Mouse (Mus musculus) erythroid progenitor cell, adult 5-6 weeks (primary cell): ENCODE data around the gene Dse. TPM values are rescaled to one million over a fixed set of nuclear protein-coding genes. Genes with fewer than 3 reads are reported as not detected.

Source experiments
- ATAC-seq: replicated peaks from 2 replicates; pipeline ENCODE4 v1.8.0; 2016; ENCODE audit warnings: moderate number of reproducible peaks, mild to moderate bottlenecking, moderate TSS enrichment, inconsistent platforms; ENCODE audit not compliant: poor library complexity, low FRiP score, severe bottlenecking
- total RNA-seq, 2 experiments: library from RNA; stranded (forward) in 1 of 2; stranded (reverse) in 1 of 2; fragments of 150-400 nt in 1 of 2; fragments of 186-747, 209-891 nt in 1 of 2; gene quantifications; 2 replicates each; pipeline versions ENCODE4 v1.2.3 to v1.2.4; 2015 to 2017; ENCODE audit warnings: low replicate concordance in 2 of 2

Dse gene
- total RNA-seq, 2 experiments from 2014 or later = 0.84 to 3.3 TPM

DNA sequence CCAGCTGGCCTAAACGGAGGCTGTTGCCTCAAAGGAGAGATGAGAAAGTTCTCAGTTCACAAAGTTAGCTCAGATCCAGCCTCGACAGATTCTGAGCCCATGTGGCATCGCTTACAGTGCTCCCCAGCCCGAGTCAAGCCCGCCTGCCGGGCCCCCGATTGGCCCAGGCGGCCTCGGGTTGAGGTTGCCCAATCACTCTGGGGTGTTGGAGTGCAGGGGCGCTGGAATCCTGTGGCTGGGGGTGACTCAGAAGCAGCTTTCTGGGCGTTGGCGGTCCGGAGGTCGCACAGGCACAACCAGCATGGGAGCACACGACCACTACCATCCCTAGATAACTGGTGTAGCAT, 1.1 kb downstream of the Dse start:
- ATAC-seq = no peak

DNA sequence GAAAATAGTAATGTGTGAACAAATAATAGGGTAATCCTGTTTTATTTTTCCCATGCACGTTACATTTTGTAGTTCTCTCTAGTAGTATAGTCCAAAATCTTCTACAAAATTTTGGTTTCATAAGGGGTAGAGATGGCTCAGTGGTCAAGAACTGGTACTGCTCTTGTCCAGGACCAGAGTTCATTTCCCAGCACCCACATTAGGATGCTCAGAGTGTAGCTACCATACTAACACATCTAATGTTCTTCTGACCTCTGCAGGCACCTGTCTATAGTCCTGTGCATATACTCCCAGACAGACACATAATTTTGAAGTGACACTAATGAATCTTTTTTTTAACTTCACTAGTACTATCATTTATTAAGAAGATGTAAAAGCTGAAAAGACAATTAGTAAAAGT, 1.7 kb downstream of the Dse start:
- ATAC-seq = no peak

GRCm38 (mm10) chr10:34200689-34201088, 6.8 kb downstream of the Dse start:
- no peak for ATAC-seq

- no peak for ATAC-seq
Measured at GRCm38 (mm10) chr10:34198574-34198973, 8.9 kb downstream of the Dse start.

- no peak for ATAC-seq
Measured at GRCm38 (mm10) chr10:34198061-34198460, 9.5 kb downstream of the Dse start.

- ATAC-seq = no peak
Measured at GRCm38 (mm10) chr10:34197269-34197668, 10.2 kb downstream of the Dse start.

GRCm38 (mm10) chr10:34194957-34195356, 12.6 kb downstream of the Dse start:
- ATAC-seq = no peak

DNA sequence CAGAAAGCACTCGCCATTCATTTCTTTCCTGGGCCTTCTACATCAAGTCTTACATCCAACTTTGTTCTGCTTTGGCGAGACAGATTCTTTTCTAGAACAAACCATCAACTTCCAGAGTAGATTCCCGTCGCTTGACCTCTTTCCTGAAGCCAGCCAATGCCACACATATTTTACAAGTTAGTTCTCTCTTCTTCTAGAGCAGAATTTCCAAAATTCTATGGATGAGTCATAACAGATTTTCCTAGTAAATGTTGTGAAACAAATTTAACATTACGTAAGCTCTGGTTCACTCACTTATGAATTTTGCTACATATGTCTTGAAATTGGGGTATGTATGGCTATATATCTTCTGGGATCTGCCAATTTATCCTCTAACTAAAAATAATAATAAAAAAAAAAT, 13.0 kb downstream of the Dse start:
- ATAC-seq = no peak

DNA sequence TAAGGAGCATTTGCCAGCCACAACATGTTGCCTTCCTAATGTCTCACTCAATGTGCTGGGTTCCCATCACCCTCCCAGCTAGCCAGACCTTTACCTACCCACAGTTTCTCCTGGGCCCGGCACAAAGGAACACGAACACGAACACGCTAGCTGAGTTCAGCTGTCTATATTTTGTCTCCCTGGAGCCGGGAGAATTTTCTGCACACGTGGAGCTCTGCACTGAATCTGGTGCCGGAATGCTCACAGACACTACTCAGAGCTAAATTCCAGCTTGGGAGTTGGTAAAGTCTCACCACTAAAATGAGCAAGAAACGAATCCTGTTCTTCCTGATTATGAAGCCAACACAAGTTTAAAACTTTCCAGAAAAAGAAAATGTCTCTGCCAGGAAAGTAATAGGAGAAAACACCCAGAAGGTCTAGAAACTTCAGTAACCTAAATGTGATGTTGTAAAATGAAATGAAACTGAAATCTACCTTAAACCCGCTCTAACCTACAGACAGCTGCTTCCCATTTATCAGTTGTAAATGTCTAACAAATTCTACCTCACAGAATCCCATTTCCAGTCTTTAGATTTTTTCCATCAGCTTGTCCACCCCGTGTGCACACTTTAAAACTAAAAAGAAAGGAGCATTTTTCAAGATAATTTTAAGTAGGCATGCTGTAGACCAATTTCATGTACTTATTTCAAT, 20.8 kb downstream of the Dse start:
- no peak for ATAC-seq

GRCm38 (mm10) chr10:34185556-34185955, 22.0 kb downstream of the Dse start:
- ATAC-seq = no peak

GRCm38 (mm10) chr10:34184956-34185355, 22.6 kb downstream of the Dse start:
- ATAC-seq = no peak

DNA sequence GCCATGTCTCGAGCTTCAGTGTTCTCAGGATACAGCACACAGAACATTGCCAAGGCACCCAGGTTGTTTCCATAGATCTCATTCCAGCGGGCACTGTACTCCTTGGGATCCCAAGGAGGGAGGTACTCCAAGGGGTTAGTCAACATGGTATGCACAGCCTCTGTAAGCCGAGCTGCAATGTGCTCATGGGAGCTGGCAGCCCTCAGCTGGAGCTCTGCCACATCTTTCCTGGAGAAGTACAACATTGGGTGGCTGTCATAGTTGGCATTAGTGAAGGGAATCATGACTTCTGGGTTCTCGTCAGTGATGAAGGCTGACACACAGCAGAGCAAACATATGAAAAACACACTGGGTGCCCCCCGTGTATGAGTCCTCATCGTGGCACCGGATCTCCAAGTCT, 23.8 kb downstream of the Dse start:
- no peak for ATAC-seq

DNA sequence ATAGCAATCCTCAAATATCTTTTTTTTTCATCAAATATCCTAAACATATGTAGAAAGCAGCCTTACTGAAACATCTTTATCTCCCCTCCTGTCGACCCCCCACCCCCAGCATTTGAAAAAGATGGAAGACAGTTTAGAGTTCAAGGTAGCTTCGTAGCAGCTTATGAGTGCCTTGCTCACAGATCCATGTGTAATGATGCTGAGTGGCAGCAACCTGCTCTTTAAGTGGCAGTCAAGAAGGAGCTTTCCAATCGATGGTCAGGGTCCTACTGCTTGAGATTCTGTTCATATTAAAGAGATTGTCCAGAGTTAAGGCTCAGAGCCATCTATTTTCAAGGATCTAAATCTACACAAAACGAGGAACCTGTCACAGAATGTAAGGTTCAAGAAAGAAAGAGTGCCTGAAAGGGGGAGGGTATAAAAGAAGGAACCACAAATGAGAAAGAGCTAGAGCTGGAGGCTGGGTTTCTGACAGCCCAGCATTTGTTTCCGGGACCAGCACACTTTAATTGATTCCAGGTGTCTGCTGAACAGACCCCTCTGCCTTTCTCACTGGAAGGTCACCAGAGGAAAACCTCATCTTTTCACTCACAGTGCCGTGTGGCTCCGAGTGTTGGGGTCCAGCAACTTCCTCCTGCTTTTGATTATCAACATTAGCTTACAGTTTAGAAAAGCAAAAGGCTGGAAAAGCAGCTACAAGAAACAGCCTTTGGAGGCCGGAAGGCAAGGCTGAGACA, 31.5 kb downstream of the Dse start:
- ATAC-seq = no peak

DNA sequence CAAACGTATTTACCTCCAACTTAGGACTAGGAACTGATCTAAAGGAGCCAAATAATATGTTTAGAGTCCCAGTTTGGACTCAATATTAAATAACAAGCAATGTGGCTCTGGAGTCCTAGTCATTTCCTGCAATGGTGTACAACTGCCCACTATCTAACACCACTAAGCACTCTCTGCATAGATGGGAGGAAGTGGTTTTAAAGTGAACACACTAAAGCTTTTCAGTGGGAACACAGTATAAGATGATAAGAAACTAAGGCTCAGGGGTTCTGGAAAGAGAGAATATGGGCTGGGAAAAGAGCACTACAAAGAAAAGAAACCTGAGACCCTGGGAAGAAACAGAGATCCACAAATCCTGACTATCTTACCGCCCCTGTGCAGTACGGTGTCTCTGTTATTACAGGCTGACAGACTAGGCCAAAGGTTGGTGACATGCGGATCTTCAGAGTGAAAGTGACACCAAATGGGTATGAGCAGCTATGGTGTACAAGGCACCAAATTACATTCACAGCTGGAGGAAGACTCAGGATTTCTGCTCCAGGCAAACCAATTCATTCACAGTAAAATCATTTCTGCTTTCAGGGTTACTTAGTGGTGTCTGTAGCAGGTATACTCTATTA, 34.7 kb downstream of the Dse start:
- no peak for ATAC-seq

DNA sequence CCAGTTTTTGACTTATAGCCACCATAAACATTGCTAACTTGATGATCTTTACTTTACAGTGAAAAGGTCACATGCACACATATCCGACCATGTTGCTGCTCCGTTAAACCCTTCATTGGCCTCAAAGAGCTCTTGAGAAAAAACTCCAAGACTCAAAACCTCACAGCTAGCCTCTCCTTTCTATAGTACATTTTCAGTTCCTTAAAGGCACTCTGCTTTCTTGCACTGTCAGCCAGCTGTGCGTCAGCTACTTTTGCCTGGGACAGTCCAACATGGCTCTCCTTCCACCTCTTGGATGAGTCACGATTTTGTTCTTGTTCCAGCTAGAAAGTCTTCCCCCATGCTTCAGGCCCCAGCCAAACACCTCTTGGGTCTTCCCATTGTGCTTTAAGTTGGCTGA, 35.9 kb downstream of the Dse start:
- ATAC-seq = no peak

DNA sequence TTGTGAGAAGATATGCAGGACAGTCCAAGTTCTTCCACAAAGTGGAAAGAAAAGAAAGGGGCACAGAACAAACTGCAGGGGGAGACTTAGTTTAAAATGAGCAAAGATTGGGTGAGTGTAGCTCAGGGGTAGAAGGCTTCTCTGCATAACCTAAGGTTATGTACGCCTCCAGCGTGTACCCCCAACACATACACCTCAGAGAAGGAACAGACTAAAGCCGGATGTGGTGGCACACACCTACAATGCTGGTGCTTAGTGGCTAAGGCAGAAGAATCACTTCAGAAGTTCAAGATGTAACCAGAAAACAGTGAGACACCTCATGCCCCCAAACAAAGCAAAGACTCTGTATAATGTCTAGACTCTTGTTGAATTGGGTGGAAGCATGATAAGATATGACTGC, 36.3 kb downstream of the Dse start:
- ATAC-seq = no peak

- no peak for ATAC-seq
Measured at GRCm38 (mm10) chr10:34166971-34167370, 40.5 kb downstream of the Dse start.

DNA sequence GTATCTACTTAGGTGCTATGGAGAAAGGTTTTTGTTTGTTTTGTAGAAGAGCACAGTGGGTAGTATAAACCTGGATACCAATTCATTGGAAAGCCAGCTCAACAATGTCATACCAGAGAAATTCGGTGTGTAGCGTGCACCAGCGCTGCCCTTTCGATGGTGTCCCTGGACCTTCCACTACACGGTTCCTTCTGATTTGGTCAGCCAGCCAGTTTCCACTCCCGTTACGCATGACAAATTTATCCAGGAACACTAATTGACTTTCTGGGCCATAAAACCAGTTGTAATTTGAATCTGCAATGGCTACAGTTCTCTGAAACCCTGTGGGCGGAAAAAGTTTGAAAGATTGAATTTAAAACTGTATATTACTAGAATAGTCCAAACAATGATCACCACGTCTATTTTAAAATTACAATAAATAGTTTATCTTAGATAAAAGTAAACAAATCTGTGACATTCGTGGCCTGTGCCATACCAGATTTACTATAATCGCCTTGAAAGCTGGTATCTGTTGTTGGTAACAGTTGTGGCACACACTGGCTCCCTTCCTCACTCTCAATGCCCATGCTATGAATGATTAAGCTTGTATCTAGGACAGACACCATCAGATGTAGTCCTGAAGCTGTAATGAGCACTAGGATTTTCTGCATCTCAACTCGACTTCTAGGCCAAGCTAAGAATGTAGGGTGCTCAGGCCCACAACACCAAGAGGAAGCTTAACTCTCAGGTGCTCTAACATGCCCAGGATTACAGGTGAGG, 51.5 kb downstream of the Dse start:
- ATAC-seq = no peak

- ATAC-seq = no peak
Measured at GRCm38 (mm10) chr10:34151827-34152226, 55.7 kb downstream of the Dse start.

GRCm38 (mm10) chr10:34150454-34150853, 57.1 kb downstream of the Dse start:
- no peak for ATAC-seq

- ATAC-seq = no peak
Measured at GRCm38 (mm10) chr10:34149772-34150171, 57.7 kb downstream of the Dse start.
